Mouse (Mus musculus): ENCODE results near the gene Inka1. TPM values are rescaled to one million over a fixed set of nuclear protein-coding genes. Genes with fewer than 3 reads are reported as not detected.
"Not testable (repeated sequence)": the region's sequence is repeated elsewhere in the genome, so short reads cannot be mapped to it uniquely, and the experiment has no call there.

Gene Inka1
- polyA plus RNA-seq (2015; fragmentation: Nextera tagmentation; extraction: Ambion mirVana): 18.1 and 18.7 TPM in 2 replicates

DNA sequence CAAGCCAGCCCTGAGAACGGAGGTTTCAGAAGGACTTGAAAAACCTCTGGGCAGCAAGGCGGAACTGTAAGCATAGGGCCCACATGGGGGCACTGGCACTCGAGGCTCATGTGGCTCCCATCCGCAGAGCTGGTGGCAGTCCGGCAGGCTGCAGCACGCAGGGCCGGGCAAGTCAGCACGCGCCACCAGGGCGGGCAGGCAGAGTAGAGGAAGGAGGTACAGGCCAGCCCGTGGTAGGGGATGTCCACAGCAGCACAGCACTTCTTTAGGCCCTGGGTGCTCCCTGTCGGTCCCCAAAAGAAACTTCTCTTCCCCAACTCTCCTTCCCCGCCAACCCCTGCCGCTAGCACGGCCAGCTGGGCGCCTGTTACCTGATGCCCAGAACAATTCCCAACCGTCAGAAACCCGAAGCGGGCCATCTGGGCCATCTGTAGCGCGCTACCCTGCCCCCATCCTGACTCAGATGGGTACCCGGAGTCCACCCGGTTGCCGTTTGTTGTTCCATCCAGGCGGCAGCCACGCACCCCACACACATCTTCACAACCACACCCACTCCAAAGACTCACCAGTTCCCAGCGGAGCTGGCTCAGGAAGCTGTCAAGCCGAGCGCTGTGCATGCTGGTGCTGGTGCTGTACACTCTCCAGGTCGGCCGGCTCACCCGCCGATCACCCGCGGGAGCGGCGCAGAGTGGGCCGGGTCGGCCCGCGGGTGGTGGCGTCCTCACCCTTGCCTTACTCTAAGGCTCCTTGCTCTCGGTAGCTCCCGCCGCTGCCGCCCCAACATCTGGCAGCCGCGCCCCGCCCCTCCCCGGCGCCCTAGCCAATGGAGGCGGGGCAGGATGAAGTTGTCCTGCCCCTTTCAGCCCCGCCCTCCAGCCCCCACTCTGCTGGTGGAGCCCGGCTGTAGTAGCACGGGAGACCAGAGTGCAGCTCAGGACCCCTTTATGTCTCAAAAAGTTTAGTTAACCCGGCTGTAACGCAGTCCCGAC is at the start of gene Inka1:
TSS of gene Inka1 (minus strand) at position 749 of the 989 bp plus-strand sequence.
- Histone ChIP-seq H3K4me2 (ENCODE audit: low read length) (peak within 1 kb of the TSS; percentile 86), H3K9ac (ENCODE audit: low read depth, low read length) (peak within 1 kb of the TSS; percentile 73), H3K4me1 (ENCODE audit: control insufficient read depth, insufficient read depth, low read depth, low read length) (peaks cover 10% of the 10 kb centered on the region), H3K27me3 (replicated peaks; ENCODE audit: control insufficient read depth, insufficient read depth, low read length) (0 out of 2 replicates have a peak, but pooled peaks cover 3% of the 10 kb centered on the region), H3K27ac (ENCODE audit: low read depth, low read length) (peak within 1 kb of the TSS; percentile 60), H3K9me3 (ENCODE audit: control insufficient read depth, low read length) (no peaks in the 10 kb centered on the region), H3K4me3 (ENCODE audit: low read length) (peak within 1 kb of the TSS; percentile 76), H3K36me3 (ENCODE audit: control insufficient read depth, insufficient read depth, low read length) (no peaks in the 10 kb centered on the region)
- ATAC-seq: peak; percentile 78
- WGBS: under 1% methylated on average over 57 of the region's 58 CpGs

GRCm38 (mm10) chr9:108032126-108032525 is 46.4 kb upstream of the Inka1 start:
- Histone ChIP-seq H3K36me3 (ENCODE audit: control insufficient read depth, insufficient read depth, low read length) (peaks cover 30% of the 10 kb centered on the region), H3K4me3 (ENCODE audit: low read length) (no peak overlapping the region), H3K27me3 (replicated peaks; ENCODE audit: control insufficient read depth, insufficient read depth, low read length) (no peaks in the 10 kb centered on the region), H3K27ac (ENCODE audit: low read depth, low read length) (no peak overlapping the region), H3K4me2 (ENCODE audit: low read length) (no peak overlapping the region), H3K4me1 (ENCODE audit: control insufficient read depth, insufficient read depth, low read depth, low read length) (no peaks in the 10 kb centered on the region), H3K9me3 (ENCODE audit: control insufficient read depth, low read length) (no peaks in the 10 kb centered on the region), H3K9ac (ENCODE audit: low read depth, low read length) (no peak overlapping the region)
- no peak for ATAC-seq
- 95% methylated on average over 5 of the region's 5 CpGs for WGBS

DNA sequence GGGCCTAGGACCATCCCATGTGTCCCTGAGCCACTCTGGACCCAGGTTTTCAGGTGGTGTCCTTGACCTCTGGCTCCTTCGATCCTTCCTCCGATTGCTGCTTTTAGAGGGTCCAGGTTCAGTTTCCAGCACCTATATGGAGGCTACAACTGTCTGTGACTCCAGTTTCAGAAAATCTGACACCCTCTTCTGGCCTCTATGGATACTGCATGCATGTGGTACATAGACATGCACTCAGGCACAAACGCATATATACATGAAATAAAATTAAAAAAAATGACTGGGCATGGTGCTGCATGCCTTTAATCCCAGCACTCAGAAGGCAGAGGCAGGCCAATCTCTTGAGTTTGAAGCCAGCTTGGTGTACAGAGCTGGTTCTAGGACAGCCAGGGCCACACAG is 42.2 kb upstream of the Inka1 start:
- Histone ChIP-seq H3K9me3 (ENCODE audit: control insufficient read depth, low read length) (no peaks in the 10 kb centered on the region), H3K9ac (ENCODE audit: low read depth, low read length) (no peak overlapping the region), H3K27ac (ENCODE audit: low read depth, low read length) (no peak overlapping the region), H3K4me3 (ENCODE audit: low read length) (no peak overlapping the region), H3K27me3 (replicated peaks; ENCODE audit: control insufficient read depth, insufficient read depth, low read length) (no peaks in the 10 kb centered on the region), H3K4me1 (ENCODE audit: control insufficient read depth, insufficient read depth, low read depth, low read length) (no peaks in the 10 kb centered on the region), H3K36me3 (ENCODE audit: control insufficient read depth, insufficient read depth, low read length) (peaks cover 28% of the 10 kb centered on the region), H3K4me2 (ENCODE audit: low read length) (no peak overlapping the region)
- no peak for ATAC-seq
- WGBS: 98% methylated on average over 3 of the region's 3 CpGs

DNA sequence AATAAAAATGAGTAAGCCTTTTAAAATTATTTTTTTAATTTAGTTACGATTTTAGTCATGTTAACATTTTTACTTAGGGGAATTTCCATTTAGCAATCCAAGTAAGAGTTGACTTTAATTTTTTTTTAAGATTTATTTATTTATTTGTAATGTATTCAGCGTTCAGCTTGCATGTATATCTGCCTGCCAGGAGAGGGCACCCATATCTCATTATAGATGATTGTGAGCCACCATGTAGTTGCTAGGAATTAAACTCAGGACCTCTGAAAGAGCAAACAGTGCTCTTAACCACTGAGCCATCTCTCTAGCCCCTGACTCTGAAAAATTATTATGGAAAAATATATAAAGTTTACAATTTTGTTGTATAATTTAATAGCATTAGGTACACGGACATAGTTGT is 40.9 kb upstream of the Inka1 start:
- Histone ChIP-seq H3K4me1 (ENCODE audit: control insufficient read depth, insufficient read depth, low read depth, low read length) (no peaks in the 10 kb centered on the region), H3K9ac (ENCODE audit: low read depth, low read length) (no peak overlapping the region)
- WGBS: 94% methylated on average over 3 of the region's 3 CpGs

GRCm38 (mm10) chr9:108023216-108023615 is 37.5 kb upstream of the Inka1 start:
- H3K27ac ChIP-seq (ENCODE audit: low read depth, low read length): no peak overlapping the region
- H3K9me3 ChIP-seq (ENCODE audit: control insufficient read depth, low read length): no peaks in the 10 kb centered on the region
- no peak overlapping the region for H3K9ac ChIP-seq (ENCODE audit: low read depth, low read length)
- H3K27me3 ChIP-seq (replicated peaks; ENCODE audit: control insufficient read depth, insufficient read depth, low read length): no peaks in the 10 kb centered on the region
- 91% methylated on average over 3 of the region's 3 CpGs for WGBS
- no peak overlapping the region for H3K4me2 ChIP-seq (ENCODE audit: low read length)
- no peak overlapping the region for H3K4me3 ChIP-seq (ENCODE audit: low read length)
- peaks cover 2% of the 10 kb centered on the region for H3K4me1 ChIP-seq (ENCODE audit: control insufficient read depth, insufficient read depth, low read depth, low read length)
- no peak for ATAC-seq
- H3K36me3 ChIP-seq (ENCODE audit: control insufficient read depth, insufficient read depth, low read length): peaks cover 16% of the 10 kb centered on the region

More for the DNA sequence above, 40.9 kb upstream of the Inka1 start:
- H3K27me3 ChIP-seq (replicated peaks; ENCODE audit: control insufficient read depth, insufficient read depth, low read length): no peaks in the 10 kb centered on the region
- no peak overlapping the region for H3K4me3 ChIP-seq (ENCODE audit: low read length)
- peaks cover 21% of the 10 kb centered on the region for H3K36me3 ChIP-seq (ENCODE audit: control insufficient read depth, insufficient read depth, low read length)
- H3K9me3 ChIP-seq (ENCODE audit: control insufficient read depth, low read length): no peaks in the 10 kb centered on the region
- no peak for ATAC-seq
- H3K4me2 ChIP-seq (ENCODE audit: low read length): no peak overlapping the region
- H3K27ac ChIP-seq (ENCODE audit: low read depth, low read length): no peak overlapping the region

- no peak overlapping the region for H3K4me2 ChIP-seq (ENCODE audit: low read length)
- WGBS: 93% methylated on average over 1 of the region's 1 CpGs
- no peak overlapping the region for H3K4me3 ChIP-seq (ENCODE audit: low read length)
- H3K27me3 ChIP-seq (replicated peaks; ENCODE audit: control insufficient read depth, insufficient read depth, low read length): no peaks in the 10 kb centered on the region
- no peaks in the 10 kb centered on the region for H3K9me3 ChIP-seq (ENCODE audit: control insufficient read depth, low read length)
- H3K4me1 ChIP-seq (ENCODE audit: control insufficient read depth, insufficient read depth, low read depth, low read length): peaks cover 2% of the 10 kb centered on the region
- no peak overlapping the region for H3K27ac ChIP-seq (ENCODE audit: low read depth, low read length)
- peaks cover 3% of the 10 kb centered on the region; the same call in 1 of the 2 replicates for H3K36me3 ChIP-seq (ENCODE audit: control insufficient read depth, insufficient read depth, low read length)
- H3K9ac ChIP-seq (ENCODE audit: low read depth, low read length): no peak overlapping the region
- ATAC-seq: no peak
Measured at GRCm38 (mm10) chr9:108020741-108021140, 35.1 kb upstream of the Inka1 start.

- no peaks in the 10 kb centered on the region for H3K27me3 ChIP-seq (replicated peaks; ENCODE audit: control insufficient read depth, insufficient read depth, low read length)
- WGBS: 84% methylated on average over 3 of the region's 3 CpGs
- H3K4me3 ChIP-seq (ENCODE audit: low read length): no peak overlapping the region
- H3K4me2 ChIP-seq (ENCODE audit: low read length): no peak overlapping the region
- no peak for ATAC-seq
- H3K36me3 ChIP-seq (ENCODE audit: control insufficient read depth, insufficient read depth, low read length): no peaks in the 10 kb centered on the region
- no peak overlapping the region for H3K9ac ChIP-seq (ENCODE audit: low read depth, low read length)
- no peak overlapping the region for H3K27ac ChIP-seq (ENCODE audit: low read depth, low read length)
- H3K9me3 ChIP-seq (ENCODE audit: control insufficient read depth, low read length): no peaks in the 10 kb centered on the region
- H3K4me1 ChIP-seq (ENCODE audit: control insufficient read depth, insufficient read depth, low read depth, low read length): peaks cover 2% of the 10 kb centered on the region
Measured at GRCm38 (mm10) chr9:108017127-108017526, 31.4 kb upstream of the Inka1 start.

GRCm38 (mm10) chr9:108013577-108013976 is 27.9 kb upstream of the Inka1 start:
- not testable (repeated sequence) for H3K9me3 ChIP-seq (ENCODE audit: control insufficient read depth, low read length); H3K36me3 ChIP-seq (ENCODE audit: control insufficient read depth, insufficient read depth, low read length); H3K27me3 ChIP-seq (replicated peaks; ENCODE audit: control insufficient read depth, insufficient read depth, low read length); H3K9ac ChIP-seq (ENCODE audit: low read depth, low read length); H3K27ac ChIP-seq (ENCODE audit: low read depth, low read length); ATAC-seq; H3K4me1 ChIP-seq (ENCODE audit: control insufficient read depth, insufficient read depth, low read depth, low read length); H3K4me2 ChIP-seq (ENCODE audit: low read length); H3K4me3 ChIP-seq (ENCODE audit: low read length)
- 98% methylated on average over 2 of the region's 2 CpGs for WGBS

GRCm38 (mm10) chr9:108010385-108010784 is 24.7 kb upstream of the Inka1 start:
- Histone ChIP-seq H3K9ac (ENCODE audit: low read depth, low read length) (no peak overlapping the region), H3K27me3 (replicated peaks; ENCODE audit: control insufficient read depth, insufficient read depth, low read length) (no peaks in the 10 kb centered on the region), H3K9me3 (ENCODE audit: control insufficient read depth, low read length) (no peaks in the 10 kb centered on the region), H3K27ac (ENCODE audit: low read depth, low read length) (no peak overlapping the region), H3K4me1 (ENCODE audit: control insufficient read depth, insufficient read depth, low read depth, low read length) (peaks cover 2% of the 10 kb centered on the region; the same call in 1 of the 2 replicates), H3K4me3 (ENCODE audit: low read length) (no peak overlapping the region), H3K4me2 (ENCODE audit: low read length) (no peak overlapping the region), H3K36me3 (ENCODE audit: control insufficient read depth, insufficient read depth, low read length) (no peaks in the 10 kb centered on the region)
- no peak for ATAC-seq
